Mouse (Mus musculus) E14TG2a.4 (cell line): ENCODE results near the gene Cnnm1.
"Not testable (repeated sequence)": the region's sequence is repeated elsewhere in the genome, so short reads cannot be mapped to it uniquely, and the experiment has no call there.

Experiments
- CTCF ChIP-seq: conservative IDR thresholded peaks from 2 replicates; pipeline ENCODE4 v1.5.1; 2014; ENCODE audit warnings: low read length
- NANOG ChIP-seq: IDR thresholded peaks from 2 replicates; pipeline ENCODE4 v1.6.1; 2014; ENCODE audit warnings: borderline replicate concordance, low read length, mixed read lengths
- POU5F1 ChIP-seq: IDR thresholded peaks from 2 replicates; pipeline ENCODE4 v1.6.1; 2014; ENCODE audit warnings: low read length, borderline replicate concordance

DNA sequence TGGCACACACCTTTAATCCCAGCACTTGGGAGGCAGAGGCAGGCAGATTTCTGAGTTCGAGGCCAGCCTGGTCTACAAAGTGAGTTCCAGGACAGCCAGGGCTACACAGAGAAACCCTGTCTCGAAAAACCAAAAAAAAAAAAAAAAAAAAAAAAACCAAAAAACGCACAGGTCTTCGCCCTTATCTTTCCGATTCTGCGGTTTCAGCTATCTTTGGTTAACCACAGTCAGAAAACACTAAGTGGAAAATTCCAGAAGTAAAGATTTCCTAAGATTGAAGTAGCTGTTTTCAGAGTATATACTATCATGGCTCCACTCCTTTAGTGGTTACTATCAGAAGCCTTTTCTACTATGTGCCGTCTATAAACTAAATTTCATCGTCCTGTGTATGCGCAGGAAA lies 63.4 kb downstream of the Cnnm1 start:
- not testable (repeated sequence) for TF ChIP-seq CTCF, NANOG, POU5F1
